Mouse (Mus musculus): ENCODE results near the gene Hkdc1. TPM values are rescaled to one million over a fixed set of nuclear protein-coding genes. Genes with fewer than 3 reads are reported as not detected.
"Not testable (repeated sequence)": the region's sequence is repeated elsewhere in the genome, so short reads cannot be mapped to it uniquely, and the experiment has no call there.

The Hkdc1 gene
- 0.04 TPM for polyA plus RNA-seq (2012; fragmentation: generic; extraction: Trizol)
- long read RNA-seq, experiment 1 = 0 reads
- long read RNA-seq, experiment 2, partial matches to known transcripts = 1 of 1 reads
- long read RNA-seq, experiment 2, other reads (novel, unspliced or antisense) = 0 of 1 reads

- Histone ChIP-seq H3K79me3 (ENCODE audit: low read depth) (no peaks in the 10 kb centered on the region), H3K4me3 (ENCODE audit: insufficient read depth, poor library complexity, severe bottlenecking) (no peak within 1 kb of the TSS)
Measured at GRCm38 (mm10) chr10:62422255-62422654, at the start of gene Hkdc1. Gene Hkdc1 (minus strand): TSS chr10:62422491.

GRCm38 (mm10) chr10:62471105-62471504, 48.8 kb upstream of the Hkdc1 start:
- H3K4me3 ChIP-seq (ENCODE audit: insufficient read depth, poor library complexity, severe bottlenecking) = no peak overlapping the region
- peaks cover 5% of the 10 kb centered on the region for H3K79me3 ChIP-seq (ENCODE audit: low read depth)
- no peaks in the 10 kb centered on the region for H3K27me3 ChIP-seq (ENCODE audit: control insufficient read depth, insufficient read depth, insufficient read length)
- TF ChIP-seq CEBPB (IDR thresholded peaks at IDR 0.05; ENCODE audit: low read depth) (no peak), MYOG (IDR thresholded peaks at IDR 0.05; ENCODE audit: control insufficient read depth, extremely low read depth, insufficient read length) (no peak), CTCF (IDR thresholded peaks at IDR 0.05; ENCODE audit: control insufficient read depth, insufficient read depth, insufficient read length) (no peak), MAX (IDR thresholded peaks at IDR 0.05) (no peak), MYOD1 (IDR thresholded peaks at IDR 0.05; ENCODE audit: control insufficient read depth, insufficient read length, low read depth) (no peak), FOSL1 (IDR thresholded peaks at IDR 0.05; ENCODE audit: insufficient read depth, low read length, poor library complexity, severe bottlenecking) (no peak), USF1 (IDR thresholded peaks at IDR 0.05; ENCODE audit: low read depth) (no peak)
- H3ac ChIP-seq (ENCODE audit: control insufficient read depth, insufficient read length, low read depth) = no peak overlapping the region
- peaks cover 61% of the 10 kb centered on the region for H3K79me2 ChIP-seq (ENCODE audit: control insufficient read depth, insufficient read depth)
- peaks cover 37% of the 10 kb centered on the region for H3K36me3 ChIP-seq (ENCODE audit: control insufficient read depth, insufficient read depth)

More at GRCm38 (mm10) chr10:62422255-62422654, at the start of gene Hkdc1:
- H3ac ChIP-seq (ENCODE audit: control insufficient read depth, insufficient read length, low read depth) = no peak within 1 kb of the TSS
- no peaks in the 10 kb centered on the region for H3K36me3 ChIP-seq (ENCODE audit: control insufficient read depth, insufficient read depth)
- TF ChIP-seq FOSL1 (IDR thresholded peaks at IDR 0.05; ENCODE audit: insufficient read depth, low read length, poor library complexity, severe bottlenecking) (no peak), MYOD1 (IDR thresholded peaks at IDR 0.05; ENCODE audit: control insufficient read depth, insufficient read length, low read depth) (no peak), CTCF (IDR thresholded peaks at IDR 0.05; ENCODE audit: control insufficient read depth, insufficient read depth, insufficient read length) (no peak), USF1 (IDR thresholded peaks at IDR 0.05; ENCODE audit: low read depth) (no peak), CEBPB (IDR thresholded peaks at IDR 0.05; ENCODE audit: low read depth) (no peak), MYOG (IDR thresholded peaks at IDR 0.05; ENCODE audit: control insufficient read depth, extremely low read depth, insufficient read length) (no peak), MAX (IDR thresholded peaks at IDR 0.05) (no peak)
- no peaks in the 10 kb centered on the region for H3K27me3 ChIP-seq (ENCODE audit: control insufficient read depth, insufficient read depth, insufficient read length)
- H3K79me2 ChIP-seq (ENCODE audit: control insufficient read depth, insufficient read depth) = no peaks in the 10 kb centered on the region

GRCm38 (mm10) chr10:62469736-62470135, 47.4 kb upstream of the Hkdc1 start:
- no peak for TF ChIP-seq CTCF (IDR thresholded peaks at IDR 0.05; ENCODE audit: control insufficient read depth, insufficient read depth, insufficient read length)
- no peak for TF ChIP-seq MYOD1 (IDR thresholded peaks at IDR 0.05; ENCODE audit: control insufficient read depth, insufficient read length, low read depth)
- TF ChIP-seq USF1 (IDR thresholded peaks at IDR 0.05; ENCODE audit: low read depth) = no peak
- TF ChIP-seq MYOG (IDR thresholded peaks at IDR 0.05; ENCODE audit: control insufficient read depth, extremely low read depth, insufficient read length) = no peak
- no peak for TF ChIP-seq FOSL1 (IDR thresholded peaks at IDR 0.05; ENCODE audit: insufficient read depth, low read length, poor library complexity, severe bottlenecking)
- TF ChIP-seq CEBPB (IDR thresholded peaks at IDR 0.05; ENCODE audit: low read depth) = no peak
- H3K36me3 ChIP-seq (ENCODE audit: control insufficient read depth, insufficient read depth) = peaks cover 43% of the 10 kb centered on the region
- no peak overlapping the region for H3K4me3 ChIP-seq (ENCODE audit: insufficient read depth, poor library complexity, severe bottlenecking)
- H3K27me3 ChIP-seq (ENCODE audit: control insufficient read depth, insufficient read depth, insufficient read length) = no peaks in the 10 kb centered on the region
- H3ac ChIP-seq (ENCODE audit: control insufficient read depth, insufficient read length, low read depth) = no peak overlapping the region
- H3K79me3 ChIP-seq (ENCODE audit: low read depth) = peaks cover 5% of the 10 kb centered on the region
- H3K79me2 ChIP-seq (ENCODE audit: control insufficient read depth, insufficient read depth) = peaks cover 49% of the 10 kb centered on the region

GRCm38 (mm10) chr10:62461321-62461720, 39.0 kb upstream of the Hkdc1 start:
- H3K4me3 ChIP-seq (ENCODE audit: insufficient read depth, poor library complexity, severe bottlenecking) = no peak overlapping the region
- H3K79me2 ChIP-seq (ENCODE audit: control insufficient read depth, insufficient read depth) = peaks cover 3% of the 10 kb centered on the region
- TF ChIP-seq MAX (IDR thresholded peaks at IDR 0.05) (no peak), MYOD1 (IDR thresholded peaks at IDR 0.05; ENCODE audit: control insufficient read depth, insufficient read length, low read depth) (no peak), USF1 (IDR thresholded peaks at IDR 0.05; ENCODE audit: low read depth) (no peak), CTCF (IDR thresholded peaks at IDR 0.05; ENCODE audit: control insufficient read depth, insufficient read depth, insufficient read length) (no peak), MYOG (IDR thresholded peaks at IDR 0.05; ENCODE audit: control insufficient read depth, extremely low read depth, insufficient read length) (no peak), FOSL1 (IDR thresholded peaks at IDR 0.05; ENCODE audit: insufficient read depth, low read length, poor library complexity, severe bottlenecking) (no peak), CEBPB (IDR thresholded peaks at IDR 0.05; ENCODE audit: low read depth) (no peak)
- H3ac ChIP-seq (ENCODE audit: control insufficient read depth, insufficient read length, low read depth) = no peak overlapping the region
- H3K79me3 ChIP-seq (ENCODE audit: low read depth) = peaks cover 1% of the 10 kb centered on the region
- no peaks in the 10 kb centered on the region for H3K27me3 ChIP-seq (ENCODE audit: control insufficient read depth, insufficient read depth, insufficient read length)
- H3K36me3 ChIP-seq (ENCODE audit: control insufficient read depth, insufficient read depth) = peaks cover 75% of the 10 kb centered on the region

- Histone ChIP-seq H3K79me2 (ENCODE audit: control insufficient read depth, insufficient read depth) (peaks cover 26% of the 10 kb centered on the region), H3K36me3 (ENCODE audit: control insufficient read depth, insufficient read depth) (peaks cover 47% of the 10 kb centered on the region), H3K79me3 (ENCODE audit: low read depth) (peaks cover 18% of the 10 kb centered on the region)
- H3ac ChIP-seq (ENCODE audit: control insufficient read depth, insufficient read length, low read depth); H3K4me3 ChIP-seq (ENCODE audit: insufficient read depth, poor library complexity, severe bottlenecking); H3K27me3 ChIP-seq (ENCODE audit: control insufficient read depth, insufficient read depth, insufficient read length): not testable (repeated sequence)
Measured at GRCm38 (mm10) chr10:62452001-62452400, 29.7 kb upstream of the Hkdc1 start.

- no peaks in the 10 kb centered on the region for H3K27me3 ChIP-seq (ENCODE audit: control insufficient read depth, insufficient read depth, insufficient read length)
- peaks cover 18% of the 10 kb centered on the region for H3K79me3 ChIP-seq (ENCODE audit: low read depth)
- peaks cover 38% of the 10 kb centered on the region for H3K79me2 ChIP-seq (ENCODE audit: control insufficient read depth, insufficient read depth)
- peak overlapping the region; percentile 99 for H3ac ChIP-seq (ENCODE audit: control insufficient read depth, insufficient read length, low read depth)
- H3K4me3 ChIP-seq (ENCODE audit: insufficient read depth, poor library complexity, severe bottlenecking) = peak overlapping the region; percentile 97
- TF ChIP-seq MYOD1 (IDR thresholded peaks at IDR 0.05; ENCODE audit: control insufficient read depth, insufficient read length, low read depth) = no peak
- no peak for TF ChIP-seq CTCF (IDR thresholded peaks at IDR 0.05; ENCODE audit: control insufficient read depth, insufficient read depth, insufficient read length)
- no peak for TF ChIP-seq USF1 (IDR thresholded peaks at IDR 0.05; ENCODE audit: low read depth)
- TF ChIP-seq MAX (IDR thresholded peaks at IDR 0.05) = no peak
- TF ChIP-seq CEBPB (IDR thresholded peaks at IDR 0.05; ENCODE audit: low read depth) = no peak
- TF ChIP-seq FOSL1 (IDR thresholded peaks at IDR 0.05; ENCODE audit: insufficient read depth, low read length, poor library complexity, severe bottlenecking) = no peak
- no peak for TF ChIP-seq MYOG (IDR thresholded peaks at IDR 0.05; ENCODE audit: control insufficient read depth, extremely low read depth, insufficient read length)
- peaks cover 47% of the 10 kb centered on the region for H3K36me3 ChIP-seq (ENCODE audit: control insufficient read depth, insufficient read depth)
Measured at GRCm38 (mm10) chr10:62450280-62450640, 28.0 kb upstream of the Hkdc1 start.
